Mouse (Mus musculus): ENCODE results near the gene Gm13272.
"Not testable (repeated sequence)": the region's sequence is repeated elsewhere in the genome, so short reads cannot be mapped to it uniquely, and the experiment has no call there.

The Gm13272 gene

DNA sequence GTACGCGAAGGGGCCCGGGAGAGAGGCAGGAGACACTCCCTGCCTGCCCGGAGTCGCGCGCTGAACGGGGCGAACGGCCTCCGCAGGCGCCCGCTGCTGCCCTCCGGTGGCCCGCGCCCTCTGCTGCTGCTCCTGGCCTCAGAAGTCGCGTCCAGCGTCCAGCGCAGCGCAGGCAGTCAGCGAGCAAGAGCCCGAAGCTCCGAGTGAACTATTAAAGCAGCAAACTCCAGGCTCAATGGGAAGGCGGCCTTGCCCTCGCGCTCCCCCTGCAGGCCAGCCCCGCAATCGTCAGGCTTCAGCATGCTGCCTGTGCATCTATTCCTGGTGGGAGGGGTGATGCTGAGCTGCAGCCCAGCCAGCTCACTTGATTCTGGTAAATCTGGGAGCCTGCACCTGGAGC, at the start of gene Gm13272:
Gm13272 (plus strand) TSS at position 301 of the 400 bp plus-strand sequence.
- DNase-seq (ENCODE audit: low spot score) = not testable (repeated sequence)

DNA sequence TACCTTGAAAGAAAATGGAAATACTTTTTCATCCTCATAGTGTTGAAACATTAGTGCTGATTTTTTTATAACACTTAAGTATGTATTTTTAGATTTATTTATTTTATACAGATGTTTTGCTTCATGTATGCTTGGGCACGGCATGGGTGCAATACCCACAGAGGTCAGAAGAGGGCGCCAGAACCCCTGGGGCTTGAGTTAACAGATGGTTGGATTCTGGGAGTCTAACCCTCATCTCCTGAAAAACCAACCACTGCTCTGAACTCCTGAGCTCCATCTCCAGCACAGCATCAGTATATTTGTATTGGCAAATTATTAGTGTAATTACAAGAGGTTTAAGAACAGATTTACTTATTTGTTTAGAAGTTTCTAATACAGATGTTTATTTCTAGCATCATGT, 41.2 kb upstream of the Gm13272 start:
- peak; percentile 54 for DNase-seq (ENCODE audit: low spot score)

DNA sequence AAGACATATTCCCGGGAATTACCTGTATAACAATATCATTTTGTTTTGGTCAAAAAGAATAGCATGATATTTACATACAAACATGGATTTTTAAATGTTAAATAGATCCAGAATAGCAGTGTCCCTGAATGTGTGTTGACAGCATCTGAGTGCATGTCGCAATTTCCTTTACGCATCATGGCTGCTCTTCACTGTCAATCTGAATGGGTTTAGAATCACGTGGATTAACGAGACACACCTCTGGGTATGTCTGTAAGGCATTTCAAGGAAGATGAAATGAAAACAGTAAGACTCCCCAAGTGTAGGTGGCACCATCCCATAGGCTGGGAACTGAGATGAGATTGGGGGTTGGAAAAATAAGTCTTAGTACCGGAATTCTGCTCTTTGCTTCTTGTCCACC, 40.6 kb upstream of the Gm13272 start:
- no peak for DNase-seq (ENCODE audit: low spot score)

DNA sequence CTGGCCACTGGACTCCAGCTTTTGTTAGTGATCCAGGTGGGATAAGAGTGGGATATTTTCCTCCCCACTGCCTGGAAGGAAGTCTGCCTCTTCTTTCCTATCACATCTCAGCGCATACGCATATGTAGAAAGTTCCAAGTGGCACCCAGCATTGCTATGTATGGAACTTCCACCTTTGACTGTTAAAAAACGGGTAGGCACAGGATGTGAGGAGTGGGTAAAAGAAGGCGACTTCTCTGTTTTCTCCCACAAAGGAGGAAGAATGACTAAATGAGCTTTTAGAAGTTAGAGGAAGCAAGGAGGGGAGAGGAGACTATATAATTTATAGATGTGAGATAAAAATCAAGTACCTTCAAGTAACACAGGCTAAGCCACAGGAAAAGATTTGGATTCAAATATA, 38.2 kb upstream of the Gm13272 start:
- no peak for DNase-seq (ENCODE audit: low spot score)

DNA sequence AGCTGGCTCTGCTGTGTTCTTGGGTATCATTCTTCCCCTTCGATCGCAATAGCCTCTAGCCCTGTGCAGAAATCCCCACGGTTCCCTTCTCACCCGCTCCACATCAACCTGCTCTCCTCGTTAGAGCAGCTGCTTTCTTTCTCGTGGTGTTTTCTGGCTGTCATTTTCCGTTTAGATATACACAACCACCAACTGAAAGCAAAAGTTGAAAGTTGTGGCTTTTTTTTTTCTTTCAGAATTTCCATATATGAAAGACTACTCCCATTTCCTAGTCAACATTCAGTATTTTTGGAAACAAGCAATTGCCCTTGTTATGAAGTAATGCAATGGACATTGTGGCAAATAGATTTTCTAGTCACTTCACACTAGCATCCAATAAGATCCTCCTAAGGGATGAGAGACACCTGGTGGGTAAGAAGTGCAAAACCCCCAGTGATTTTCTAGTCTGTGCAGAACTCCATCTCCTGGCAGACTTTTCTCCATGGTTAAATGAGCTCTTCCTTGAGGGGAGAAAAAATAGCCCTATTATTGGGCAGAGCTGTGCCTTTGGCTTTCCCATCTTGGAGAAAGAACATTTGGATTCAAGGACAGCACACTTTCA, 36.8 kb upstream of the Gm13272 start:
- DNase-seq (ENCODE audit: low spot score) = no peak

DNA sequence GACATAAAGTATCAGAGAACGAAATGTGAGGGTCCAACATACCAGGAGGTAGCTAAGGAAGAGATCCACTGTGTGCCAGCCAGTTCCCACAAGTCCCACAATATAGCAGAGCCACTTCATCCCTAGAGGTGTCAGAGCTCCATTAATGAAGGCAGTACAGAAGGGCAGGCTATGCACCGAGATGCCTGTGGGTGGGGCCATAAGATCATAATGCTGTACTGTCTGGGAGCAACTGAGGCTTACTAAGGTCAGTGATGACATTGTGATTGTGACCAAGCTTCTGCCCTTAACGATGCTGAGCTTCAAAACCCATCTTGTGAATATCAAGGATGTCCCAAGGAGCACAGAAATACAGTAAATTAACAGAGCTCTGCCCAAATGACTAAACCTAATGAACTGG, 35.4 kb upstream of the Gm13272 start:
- no peak for DNase-seq (ENCODE audit: low spot score)

DNA sequence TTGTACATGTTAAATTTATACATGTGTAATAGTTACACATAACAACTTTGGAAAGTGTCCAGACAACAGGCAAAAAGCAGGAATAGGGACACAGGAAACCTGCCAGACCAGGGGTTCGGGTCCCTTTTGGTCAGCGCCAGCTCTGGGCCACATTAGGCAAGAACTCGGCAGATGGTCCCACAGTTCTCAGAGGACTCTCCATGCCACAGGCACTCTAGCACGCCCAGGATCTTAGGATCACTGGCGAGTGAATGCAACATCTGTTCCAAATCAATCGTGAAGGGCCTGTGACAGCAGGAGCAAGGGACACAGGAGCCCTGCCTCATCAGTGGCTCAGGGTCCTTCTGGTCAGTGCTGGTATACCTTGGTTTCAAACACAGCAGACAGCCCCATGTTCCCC, 29.7 kb upstream of the Gm13272 start:
- no peak for DNase-seq (ENCODE audit: low spot score)

DNA sequence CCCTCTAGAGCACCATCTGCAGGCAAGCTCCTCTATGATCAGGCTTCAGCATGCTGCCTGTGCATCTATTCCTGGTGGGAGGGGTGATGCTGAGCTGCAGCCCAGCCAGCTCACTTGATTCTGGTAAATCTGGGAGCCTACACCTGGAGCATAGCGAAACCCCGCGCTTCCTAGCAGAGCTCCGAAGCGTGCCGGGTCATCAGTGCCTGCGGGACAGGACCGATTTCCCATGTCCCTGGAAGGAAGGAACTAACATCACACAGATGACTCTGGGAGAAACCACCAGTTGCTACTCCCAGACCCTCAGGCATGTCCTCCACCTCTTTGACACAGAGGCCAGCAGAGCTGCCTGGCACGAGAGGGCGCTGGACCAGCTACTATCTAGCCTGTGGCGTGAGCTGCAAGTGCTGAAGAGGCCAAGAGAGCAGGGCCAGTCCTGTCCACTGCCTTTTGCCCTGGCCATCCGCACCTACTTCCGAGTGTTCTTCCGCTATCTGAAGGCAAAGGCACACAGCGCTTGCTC, 24.8 kb upstream of the Gm13272 start, which contains the start of gene Gm13271:
Gm13271 (plus strand) TSS at position 51 of the 523 bp plus-strand sequence.
- not testable (repeated sequence) for DNase-seq (ENCODE audit: low spot score)

DNA sequence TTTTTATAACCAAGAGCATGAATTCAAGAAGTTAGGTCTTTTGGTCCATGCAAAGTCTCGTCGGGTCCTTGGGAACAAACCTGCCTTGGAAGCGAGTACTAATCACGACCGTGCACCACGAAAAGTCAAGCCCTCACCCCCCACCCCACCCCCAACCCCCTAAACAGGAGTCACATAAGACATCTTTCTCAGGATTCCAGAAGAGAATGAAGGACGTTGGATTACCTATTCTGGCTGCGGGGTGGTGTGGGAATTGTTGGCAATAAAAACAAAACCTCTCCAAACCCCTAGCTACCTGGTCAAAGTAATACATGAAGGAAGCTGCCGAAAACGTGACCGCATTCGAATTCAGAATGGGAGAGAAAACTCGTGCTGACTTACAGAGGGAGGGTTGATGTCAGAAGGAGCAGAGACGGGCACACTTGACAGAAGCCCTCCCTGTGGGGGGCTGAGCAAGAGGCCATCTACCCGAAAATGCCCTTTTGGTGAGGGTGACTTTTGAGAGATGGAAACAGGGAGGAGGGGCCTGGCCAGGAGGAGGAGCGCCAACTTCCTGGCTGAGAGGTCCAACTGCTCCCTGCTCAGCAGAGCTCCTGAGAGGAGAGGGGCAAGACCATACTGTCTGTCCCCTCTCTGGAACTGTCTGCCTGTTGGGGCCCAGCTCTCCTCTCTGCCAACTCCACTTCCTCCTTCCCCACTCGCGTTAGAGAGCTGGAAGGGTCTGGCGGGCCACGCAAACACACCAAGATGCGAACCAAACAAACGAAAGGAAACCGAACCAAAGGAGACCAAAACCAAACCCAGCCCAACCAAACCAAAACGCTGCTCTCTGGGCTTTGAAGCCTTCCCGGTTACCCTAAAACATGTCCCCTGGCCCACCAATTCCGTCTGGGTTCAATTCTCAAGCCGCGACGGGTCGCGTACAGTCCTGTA, 22.8 kb upstream of the Gm13272 start:
- not testable (repeated sequence) for DNase-seq (ENCODE audit: low spot score)

DNA sequence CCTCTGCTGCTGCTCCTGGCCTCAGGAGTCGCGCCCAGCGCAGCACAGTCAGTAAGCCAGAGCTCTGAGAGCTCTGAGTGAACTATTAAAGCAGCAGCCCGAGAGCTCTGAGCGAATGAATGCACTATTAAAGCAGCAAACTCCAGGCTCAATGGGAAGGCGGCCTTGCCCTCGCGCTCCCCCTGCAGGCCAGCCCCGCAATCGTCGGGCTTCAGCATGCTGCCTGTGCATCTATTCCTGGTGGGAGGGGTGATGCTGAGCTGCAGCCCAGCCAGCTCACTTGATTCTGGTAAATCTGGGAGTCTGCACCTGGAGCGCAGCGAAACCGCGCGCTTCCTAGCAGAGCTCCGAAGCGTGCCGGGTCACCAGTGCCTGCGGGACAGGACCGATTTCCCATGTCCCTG, 22.0 kb upstream of the Gm13272 start:
- not testable (repeated sequence) for DNase-seq (ENCODE audit: low spot score)

DNA sequence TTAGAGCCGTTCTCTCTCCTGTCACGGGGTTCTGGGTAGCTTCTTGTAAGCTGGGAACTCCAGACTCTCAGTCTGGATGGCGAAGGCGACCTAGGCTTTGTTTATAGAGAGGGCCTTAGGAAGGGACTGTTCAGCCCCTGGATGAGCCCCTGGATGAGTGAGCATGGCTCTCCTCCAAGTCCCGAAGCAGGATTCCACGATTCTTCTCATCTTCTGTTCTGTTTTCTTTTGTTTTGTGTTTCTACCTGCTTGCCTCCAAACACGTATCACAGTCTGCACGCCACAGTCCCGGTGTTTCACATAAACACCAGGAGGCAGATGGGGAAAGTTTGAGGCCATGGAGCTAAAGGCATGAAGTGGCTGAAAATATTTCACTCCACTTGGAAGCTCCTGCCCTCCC, 20.9 kb upstream of the Gm13272 start:
- not testable (repeated sequence) for DNase-seq (ENCODE audit: low spot score)

DNA sequence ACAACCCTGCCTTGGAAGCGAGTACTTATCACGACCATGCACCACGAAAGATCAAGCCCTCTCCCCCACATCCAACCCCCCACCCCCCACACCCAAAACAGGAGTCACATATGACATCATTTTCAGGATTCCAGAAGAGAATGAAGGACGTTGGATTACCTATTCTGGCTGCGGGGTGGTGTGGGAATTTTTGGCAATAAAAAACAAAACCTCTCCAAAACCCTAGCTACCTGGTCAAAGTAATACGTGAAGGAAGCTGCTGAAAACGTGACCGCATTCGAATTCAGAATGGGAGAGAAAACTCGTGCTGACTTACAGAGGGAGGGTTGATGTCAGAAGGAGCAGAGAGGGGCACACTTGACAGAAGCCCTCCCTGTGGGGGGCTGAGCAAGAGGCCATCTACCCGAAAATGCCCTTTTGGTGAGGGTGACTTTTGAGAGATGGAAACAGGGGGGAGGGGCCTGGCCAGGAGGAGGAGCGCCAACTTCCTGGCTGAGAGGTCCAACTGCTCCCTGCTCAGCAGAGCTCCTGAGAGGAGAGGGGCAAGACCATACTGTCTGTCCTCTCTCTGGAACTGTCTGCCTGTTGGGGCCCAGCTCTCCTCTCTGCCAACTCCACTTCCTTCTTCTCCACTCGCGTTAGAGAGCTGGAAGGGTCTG, 19.9 kb upstream of the Gm13272 start, which contains the start of gene Gm13283:
Gm13283 (plus strand) TSS at position 510 of the 659 bp plus-strand sequence.
- DNase-seq (ENCODE audit: low spot score) = not testable (repeated sequence)

DNA sequence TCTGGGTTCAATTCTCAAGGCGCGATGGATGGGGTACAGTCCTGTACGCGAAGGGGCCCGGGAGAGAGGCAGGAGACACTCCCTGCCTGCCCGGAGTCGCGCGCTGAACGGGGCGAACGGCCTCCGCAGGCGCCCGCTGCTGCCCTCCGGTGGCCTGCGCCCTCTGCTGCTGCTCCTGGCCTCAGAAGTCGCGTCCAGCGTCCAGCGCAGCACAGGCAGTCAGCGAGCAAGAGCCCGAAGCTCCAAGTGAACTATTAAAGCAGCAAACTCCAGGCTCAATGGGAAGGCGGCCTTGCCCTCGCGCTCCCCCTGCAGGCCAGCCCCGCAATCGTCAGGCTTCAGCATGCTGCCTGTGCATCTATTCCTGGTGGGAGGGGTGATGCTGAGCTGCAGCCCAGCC, 19.2 kb upstream of the Gm13272 start:
- not testable (repeated sequence) for DNase-seq (ENCODE audit: low spot score)

DNA sequence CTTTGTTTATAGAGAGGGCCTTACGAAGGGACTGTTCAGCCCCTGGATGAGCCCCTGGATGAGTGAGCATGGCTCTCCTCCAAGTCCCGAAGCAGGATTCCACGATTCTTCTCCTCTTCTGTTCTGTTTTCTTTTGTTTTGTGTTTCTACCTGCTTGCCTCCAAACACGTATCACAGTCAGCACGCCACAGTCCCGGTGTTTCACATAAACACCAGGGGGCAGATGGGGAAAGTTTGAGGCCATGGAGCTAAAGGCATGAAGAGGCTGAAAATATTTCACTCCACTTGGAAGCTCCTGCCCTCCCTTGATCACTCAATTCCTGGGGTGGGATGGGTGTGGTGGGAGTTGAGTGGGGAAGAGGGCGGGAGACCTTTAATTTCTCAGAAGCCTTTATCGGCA, 17.9 kb upstream of the Gm13272 start:
- not testable (repeated sequence) for DNase-seq (ENCODE audit: low spot score)

DNA sequence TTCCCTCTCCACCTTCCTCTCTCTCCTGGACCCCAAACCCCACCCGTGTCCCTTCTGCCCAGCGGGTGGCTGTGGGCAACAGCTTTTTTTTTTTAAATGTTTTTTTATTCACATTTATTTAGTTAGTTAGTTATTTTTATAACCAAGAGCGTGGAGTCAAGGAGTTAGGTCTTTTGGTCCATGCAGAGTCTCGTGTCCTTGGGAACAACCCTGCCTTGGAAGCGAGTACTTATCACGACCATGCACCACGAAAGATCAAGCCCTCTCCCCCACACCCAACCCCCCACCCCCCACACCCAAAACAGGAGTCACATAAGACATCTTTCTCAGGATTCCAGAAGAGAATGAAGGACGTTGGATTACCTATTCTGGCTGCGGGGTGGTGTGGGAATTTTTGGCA, 17.3 kb upstream of the Gm13272 start:
- not testable (repeated sequence) for DNase-seq (ENCODE audit: low spot score)

DNA sequence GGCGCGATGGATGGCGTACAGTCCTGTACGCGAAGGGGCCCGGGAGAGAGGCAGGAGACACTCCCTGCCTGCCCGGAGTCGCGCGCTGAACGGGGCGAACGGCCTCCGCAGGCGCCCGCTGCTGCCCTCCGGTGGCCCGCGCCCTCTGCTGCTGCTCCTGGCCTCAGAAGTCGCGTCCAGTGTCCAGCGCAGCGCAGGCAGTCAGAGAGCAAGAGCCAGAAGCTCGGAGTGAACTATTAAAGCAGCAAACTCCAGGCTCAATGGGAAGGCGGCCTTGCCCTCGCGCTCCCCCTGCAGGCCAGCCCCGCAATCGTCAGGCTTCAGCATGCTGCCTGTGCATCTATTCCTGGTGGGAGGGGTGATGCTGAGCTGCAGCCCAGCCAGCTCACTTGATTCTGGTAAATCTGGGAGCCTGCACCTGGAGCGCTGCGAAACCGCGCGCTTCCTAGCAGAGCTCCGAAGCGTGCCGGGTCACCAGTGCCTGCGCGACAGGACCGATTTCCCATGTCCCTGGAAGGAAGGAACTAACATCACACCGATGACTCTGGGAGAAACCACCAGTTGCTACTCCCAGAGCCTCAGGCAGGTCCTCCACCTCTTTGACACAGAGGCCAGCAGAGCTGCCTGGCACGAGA, 16.1 kb upstream of the Gm13272 start:
- DNase-seq (ENCODE audit: low spot score) = peak; percentile 16

DNA sequence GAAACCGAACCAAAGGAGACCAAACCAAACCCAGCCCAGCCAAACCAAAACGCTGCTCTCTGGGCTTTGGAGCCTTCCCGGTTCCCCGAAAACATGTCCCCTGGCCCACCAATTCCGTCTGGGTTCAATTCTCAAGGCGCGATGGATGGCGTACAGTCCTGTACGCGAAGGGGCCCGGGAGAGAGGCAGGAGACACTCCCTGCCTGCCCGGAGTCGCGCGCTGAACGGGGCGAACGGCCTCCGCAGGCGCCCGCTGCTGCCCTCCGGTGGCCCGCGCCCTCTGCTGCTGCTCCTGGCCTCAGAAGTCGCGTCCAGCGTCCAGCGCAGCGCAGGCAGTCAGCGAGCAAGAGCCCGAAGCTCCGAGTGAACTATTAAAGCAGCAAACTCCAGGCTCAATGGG, 6.1 kb upstream of the Gm13272 start, which contains the start of gene Gm13290:
Gm13290 (plus strand) TSS at position 301 of the 400 bp plus-strand sequence.
- DNase-seq (ENCODE audit: low spot score) = not testable (repeated sequence)

DNA sequence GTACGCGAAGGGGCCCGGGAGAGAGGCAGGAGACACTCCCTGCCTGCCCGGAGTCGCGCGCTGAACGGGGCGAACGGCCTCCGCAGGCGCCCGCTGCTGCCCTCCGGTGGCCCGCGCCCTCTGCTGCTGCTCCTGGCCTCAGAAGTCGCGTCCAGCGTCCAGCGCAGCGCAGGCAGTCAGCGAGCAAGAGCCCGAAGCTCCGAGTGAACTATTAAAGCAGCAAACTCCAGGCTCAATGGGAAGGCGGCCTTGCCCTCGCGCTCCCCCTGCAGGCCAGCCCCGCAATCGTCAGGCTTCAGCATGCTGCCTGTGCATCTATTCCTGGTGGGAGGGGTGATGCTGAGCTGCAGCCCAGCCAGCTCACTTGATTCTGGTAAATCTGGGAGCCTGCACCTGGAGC, 3.0 kb upstream of the Gm13272 start, which contains the start of gene Gm13289:
Gm13289 (plus strand) TSS at position 301 of the 400 bp plus-strand sequence.
- not testable (repeated sequence) for DNase-seq (ENCODE audit: low spot score)

DNA sequence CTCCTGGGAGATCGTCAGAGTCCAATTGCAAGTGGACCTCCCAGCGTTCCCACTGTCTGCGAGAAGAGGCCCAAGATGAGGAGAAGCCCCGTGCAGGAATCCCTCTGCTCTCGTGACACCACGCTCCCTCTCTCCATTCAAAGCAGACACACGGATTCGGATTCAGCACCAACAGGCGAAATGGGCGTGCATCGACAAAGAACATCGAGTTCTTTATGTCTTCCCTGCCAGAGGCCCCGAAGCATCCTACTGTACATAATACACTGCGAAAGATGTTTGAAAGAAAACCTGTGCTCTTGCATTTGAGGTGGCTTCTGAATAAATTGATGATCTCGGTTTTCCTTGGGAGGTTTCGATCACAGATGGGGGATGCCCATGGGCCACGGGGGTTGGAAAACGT, 670 bp downstream of the Gm13272 start:
- not testable (repeated sequence) for DNase-seq (ENCODE audit: low spot score)

DNA sequence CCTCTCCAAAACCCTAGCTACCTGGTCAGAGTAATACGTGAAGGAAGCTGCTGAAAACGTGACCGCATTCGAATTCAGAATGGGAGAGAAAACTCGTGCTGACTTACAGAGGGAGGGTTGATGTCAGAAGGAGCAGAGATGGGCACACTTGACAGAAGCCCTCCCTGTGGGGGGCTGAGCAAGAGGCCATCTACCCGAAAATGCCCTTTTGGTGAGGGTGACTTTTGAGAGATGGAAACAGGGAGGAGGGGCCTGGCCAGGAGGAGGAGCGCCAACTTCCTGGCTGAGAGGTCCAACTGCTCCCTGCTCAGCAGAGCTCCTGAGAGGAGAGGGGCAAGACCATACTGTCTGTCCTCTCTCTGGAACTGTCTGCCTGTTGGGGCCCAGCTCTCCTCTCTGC, 2.2 kb downstream of the Gm13272 start, which contains the start of gene Ifnz:
Ifnz (plus strand) TSS at position 301 of the 400 bp plus-strand sequence.
- DNase-seq (ENCODE audit: low spot score) = not testable (repeated sequence)

DNA sequence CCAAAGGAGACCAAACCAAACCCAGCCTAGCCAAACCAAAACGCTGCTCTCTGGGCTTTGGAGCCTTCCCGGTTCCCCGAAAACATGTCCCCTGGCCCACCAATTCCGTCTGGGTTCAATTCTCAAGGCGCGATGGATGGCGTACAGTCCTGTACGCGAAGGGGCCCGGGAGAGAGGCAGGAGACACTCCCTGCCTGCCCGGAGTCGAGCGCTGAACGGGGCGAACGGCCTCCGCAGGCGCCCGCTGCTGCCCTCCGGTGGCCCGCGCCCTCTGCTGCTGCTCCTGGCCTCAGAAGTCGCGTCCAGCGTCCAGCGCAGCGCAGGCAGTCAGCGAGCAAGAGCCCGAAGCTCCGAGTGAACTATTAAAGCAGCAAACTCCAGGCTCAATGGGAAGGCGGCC, 2.7 kb downstream of the Gm13272 start:
- DNase-seq (ENCODE audit: low spot score) = not testable (repeated sequence)
